Mouse (Mus musculus) ES-E14 (cell line): ENCODE measurements around the gene Vwc2.

Source experiments
- HCFC1 ChIP-seq: IDR thresholded peaks from 2 replicates; pipeline ENCODE4 v1.6.1; 2012; ENCODE audit warnings: low read length, inconsistent platforms, borderline replicate concordance; ENCODE audit not compliant: insufficient read depth
- ZC3H11A ChIP-seq: IDR thresholded peaks from 2 replicates; pipeline ENCODE4 v1.6.1; 2012; ENCODE audit warnings: low read depth, mild to moderate bottlenecking, inconsistent platforms, low read length, borderline replicate concordance
- ZNF384 ChIP-seq: IDR thresholded peaks from 2 replicates; pipeline ENCODE4 v1.6.1; 2012; ENCODE audit warnings: low read depth, low read length, inconsistent platforms

- TF ChIP-seq HCFC1, result no peak
- no peak for TF ChIP-seq ZNF384
- TF ChIP-seq ZC3H11A, result no peak
Observed at GRCm38 (mm10) chr11:11182705-11183104, 68.7 kb downstream of the Vwc2 start.
